ENCODE assay signal across 14 mouse cellular contexts in genomic region chr8:114816343-114816742, GRCm38 (mm10).
DNase-seq lines count a peak whose midpoint lies in the region; ATAC-seq and TF ChIP-seq lines count a peak whose summit lies in the region.
"Had no signal": no experiment of that assay in that cellular context is flagged by ENCODE, and none has a peak within 500 bp of the region (broad histone marks: within the 10 kb centered on the region; RNA-seq: fewer than 3 reads in every experiment).

No protein-coding gene starts in this region.

- TF ChIP-seq CTCF in lung, embryonic 14.5 days (IDR thresholded peaks at IDR 0.05; ENCODE audit: low read depth), result 0 out of 2 replicates have a peak, but pooled peaks have one; percentile 11
- no peak for TF ChIP-seq CTCF in lung, adult 2 months (IDR thresholded peaks at IDR 0.05; ENCODE audit: insufficient read depth, low read length)
- TF ChIP-seq CTCF in thymus, adult 2 months (IDR thresholded peaks at IDR 0.05; ENCODE audit: borderline replicate concordance, control insufficient read depth, extremely low read depth, insufficient read depth, low read length, poor library complexity), result peak; percentile 29; the same call in 1 of the 2 replicates

- no peak overlapping the region for H3K4me2 ChIP-seq in lung, embryonic 14.5 days
- H3K4me2 ChIP-seq: limb, embryonic 13.5 days had no signal

- H3K9ac ChIP-seq in lung, embryonic 14.5 days, result no peak overlapping the region
- H3K9ac ChIP-seq: limb, embryonic 13.5 days had no signal

- H3K4me3 ChIP-seq in lung, embryonic 14.5 days (ENCODE audit: low read depth, low read length), result no peak overlapping the region
- no peak overlapping the region for H3K4me3 ChIP-seq in lung, adult 2 months (replicated peaks; ENCODE audit: extremely low read depth, low read depth, low read length)
- H3K4me3 ChIP-seq in thymus, adult 2 months (ENCODE audit: control insufficient read depth, insufficient read depth, low read length), result peak overlapping the region; percentile 13
- H3K4me3 ChIP-seq: limb, embryonic 13.5 days; megakaryocyte, embryonic 14.5 days had no signal

- no peak for TF ChIP-seq POLR2A in lung, adult 2 months (IDR thresholded peaks at IDR 0.05; ENCODE audit: borderline replicate concordance, extremely low read depth, low read depth, low read length)
- TF ChIP-seq POLR2A in thymus, adult 2 months (IDR thresholded peaks at IDR 0.05; ENCODE audit: control insufficient read depth, extremely low read depth, insufficient read depth, low read length, poor library complexity), result no peak

- H3K27me3 ChIP-seq in lung, embryonic 14.5 days (ENCODE audit: insufficient read depth, low read length), result no peaks in the 10 kb centered on the region
- H3K27me3 ChIP-seq in thymus, adult 2 months (ENCODE audit: control insufficient read depth, insufficient read depth, low read length), result no peaks in the 10 kb centered on the region
- H3K27me3 ChIP-seq: limb, embryonic 13.5 days; megakaryocyte, embryonic 14.5 days had no signal

- no peaks in the 10 kb centered on the region for H3K36me3 ChIP-seq in lung, embryonic 14.5 days (ENCODE audit: insufficient read depth)
- no peaks in the 10 kb centered on the region for H3K36me3 ChIP-seq in thymus, adult 2 months (ENCODE audit: control insufficient read depth, insufficient read depth, low read length)
- H3K36me3 ChIP-seq: limb, embryonic 13.5 days had no signal

- no peaks in the 10 kb centered on the region for H3K9me3 ChIP-seq in lung, embryonic 14.5 days (ENCODE audit: low read depth, low read length)
- H3K9me3 ChIP-seq: limb, embryonic 13.5 days had no signal

- no peak for DNase-seq in lung, embryonic 14.5 days
- DNase-seq in lung, adult 2 months, result no peak
- peak; percentile 58 to 72 for DNase-seq in CD8-positive naive resting alpha-beta T cell, adult 2 months (ENCODE audit: low read depth in 2 of 2, low spot score in 2 of 2)
- peak; percentile 36 for DNase-seq in thymus, adult 2 months
- DNase-seq in gastrocnemius, postnatal 14 days, result no peak
- DNase-seq in left cerebral cortex, postnatal 4 days, result no peak
- no peak for DNase-seq in liver
- DNase-seq: gastrocnemius, postnatal 25 days; kidney, adult 2 months; layer of hippocampus, adult 9-11 months; right cerebral cortex, postnatal 4 days had no signal

- no peak overlapping the region for H3K27ac ChIP-seq in lung, embryonic 14.5 days (ENCODE audit: low read depth)
- peak overlapping the region; percentile 64; the same call in 1 of the 2 replicates for H3K27ac ChIP-seq in thymus, adult 2 months (ENCODE audit: control insufficient read depth, insufficient read depth, low read length)
- H3K27ac ChIP-seq: limb, embryonic 13.5 days had no signal

- intact Hi-C loops in gastrocnemius, postnatal 14 days (cut with DNase I; ENCODE audit: low total_unique reads), result no loop called here
- intact Hi-C loops in left cerebral cortex, postnatal 4 days (cut with DNase I), result no loop called here

- H3K4me1 ChIP-seq in lung, embryonic 14.5 days (ENCODE audit: insufficient read depth), result peaks cover 5% of the 10 kb centered on the region; the same call in 1 of the 2 replicates
- peaks cover 3% of the 10 kb centered on the region; the same call in 1 of the 2 replicates for H3K4me1 ChIP-seq in lung, adult 2 months (ENCODE audit: control insufficient read depth, insufficient read depth, low read length)
- H3K4me1 ChIP-seq in thymus, adult 2 months (replicated peaks; ENCODE audit: control insufficient read depth, insufficient read depth, low read length), result peaks cover 37% of the 10 kb centered on the region
- H3K4me1 ChIP-seq: limb, embryonic 13.5 days had no signal

- WGBS in lung, embryonic 14.5 days, result 45% methylated on average over 12 of the region's 12 CpGs
- 64% methylated on average over 12 of the region's 12 CpGs for whole genome bisulfite sequencing in lung, adult 2 months
- 6% methylated on average over 12 of the region's 12 CpGs for WGBS in thymus, adult 2 months

- no peak for ATAC-seq in lung, embryonic 14.5 days (ENCODE audit: insufficient read depth)
- ATAC-seq in megakaryocyte, adult 5-6 weeks (ENCODE audit: poor library complexity, severe bottlenecking), result peak; percentile 7; the same call in 1 of the 2 replicates

Comparison
In these comparisons a context has a peak if more than half of its experiments do, and no peak if none do; other contexts are left out.
1. DNase-seq: peak in CD8-positive naive resting alpha-beta T cell, adult 2 months (2 of 2) and thymus, adult 2 months (single experiment); none in lung, embryonic 14.5 days (single experiment), lung, adult 2 months (single experiment), gastrocnemius, postnatal 14 days (single experiment), left cerebral cortex, postnatal 4 days (single experiment) and liver (single experiment).